Mouse (Mus musculus) midbrain, postnatal 0 days (tissue): ENCODE measurements around the gene Ccpg1os. TPM values are rescaled to one million over a fixed set of nuclear protein-coding genes. Genes with fewer than 3 reads are reported as not detected.

ENCODE experiments used
- ATAC-seq: fragments of 200-750 bp; cut with Nextera tagmentation; 2 replicates; pipeline ENCODE4 v1.8.0; 2017; ENCODE audit warnings: moderate number of reproducible peaks, mild to moderate bottlenecking, moderate TSS enrichment, moderate library complexity; ENCODE audit not compliant: low FRiP score
- DNase-seq: peaks from one replicate; pipeline ENCODE4 v3.0.0-alpha.2; 2015; ENCODE audit warnings: low spot score
- H3K27ac ChIP-seq: fragments of 300-500 bp; sonication (generic); 2 replicates; pipeline ENCODE4 v1.5.1; 2014; ENCODE audit warnings: low read depth, mild to moderate bottlenecking, low read length, mixed read lengths
- H3K27me3 ChIP-seq: fragments of 300-500 bp; sonication (generic); 2 replicates; pipeline ENCODE4 v1.6.1; 2014; ENCODE audit warnings: low read length, control low read depth, mixed read lengths; ENCODE audit not compliant: insufficient read depth
- H3K36me3 ChIP-seq: fragments of 300-500 bp; sonication (generic); 2 replicates; pipeline ENCODE4 v1.6.1; 2014; ENCODE audit warnings: low read length, control low read depth, mixed read lengths; ENCODE audit not compliant: insufficient read depth
- H3K4me1 ChIP-seq: fragments of 300-500 bp; sonication (generic); 2 replicates; pipeline ENCODE4 v1.6.1; 2014; ENCODE audit warnings: mild to moderate bottlenecking, control low read depth, antibody characterized with exemption, low read length, mixed read lengths; ENCODE audit not compliant: insufficient read depth
- H3K4me2 ChIP-seq: fragments of 300-500 bp; sonication (generic); 2 replicates; pipeline ENCODE4 v1.6.1; 2014; ENCODE audit warnings: low read depth, mild to moderate bottlenecking, low read length, mixed read lengths; ENCODE audit not compliant: poor library complexity, severe bottlenecking
- H3K4me3 ChIP-seq: fragments of 300-500 bp; sonication (generic); 2 replicates; pipeline ENCODE4 v1.5.1; 2014; ENCODE audit warnings: low read depth, mild to moderate bottlenecking, low read length, moderate library complexity
- H3K9ac ChIP-seq: fragments of 300-500 bp; sonication (generic); replicated peaks from 2 replicates; pipeline ENCODE4 v1.6.1; 2014; ENCODE audit warnings: mild to moderate bottlenecking, low read length, moderate library complexity, mixed read lengths; ENCODE audit not compliant: poor library complexity, severe bottlenecking
- H3K9me3 ChIP-seq: fragments of 300-500 bp; sonication (generic); 2 replicates; pipeline ENCODE4 v1.6.1; 2016; ENCODE audit warnings: low read length, control low read depth
- CTCF ChIP-seq: IDR thresholded peaks from 2 replicates; pipeline ENCODE4 v1.5.1; 2016; ENCODE audit warnings: antibody characterized with exemption, mild to moderate bottlenecking
- WGBS: fragments of 180-500 bp; shearing (Covaris S2); extraction: QIAGEN DNeasy Blood & Tissue Kit; methylation state at CpG from one replicate; pipeline ENCODE4 v1.1.7; 2014; 5-methylcytosine and 5-hydroxymethylcytosine counted together
- microRNA-seq: library from miRNA; unstranded; fragments of <30 nt; microRNA quantifications from one replicate; pipeline ENCODE4, GENCODE M21; 2016; ENCODE audit warnings: borderline number of aligned reads
- polyA plus RNA-seq: library from polyadenylated mRNA; unstranded; fragments of >200 nt; fragmentation: Nextera tagmentation; extraction: Ambion mirVana; gene quantifications from 2 replicates; pipeline ENCODE4 v1.2.1, GENCODE M21; 2015
- total RNA-seq: library from RNA; depleted of rRNA; stranded (reverse); fragments of >200 nt; gene quantifications from 2 replicates; pipeline ENCODE4 v1.2.3, GENCODE M21; 2014; rRNA removed

Ccpg1os gene
- total and polyA plus RNA-seq, 2 experiments from 2014 or later: 13.4 to 20.3 TPM

DNA sequence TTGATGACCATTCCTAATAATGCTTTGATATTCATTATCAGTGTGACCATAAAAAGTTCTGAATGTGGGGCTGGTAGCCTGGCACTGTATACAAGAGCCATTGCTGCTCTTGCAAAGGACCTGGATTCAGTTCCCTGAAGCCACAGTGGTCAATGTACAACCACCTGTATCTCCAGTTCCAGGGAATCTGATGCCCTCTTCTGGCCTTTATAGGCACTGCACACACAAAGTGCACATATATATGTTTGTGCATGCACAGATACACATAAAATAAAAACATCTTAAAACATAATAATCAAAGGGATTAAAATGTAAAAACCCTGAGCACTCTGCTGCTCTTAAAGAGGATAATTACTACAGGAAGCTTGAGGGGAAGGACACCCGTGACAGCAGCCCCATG, 38.2 kb downstream of the Ccpg1os start:
- H3K4me1 ChIP-seq: no peaks in the 10 kb centered on the region
- ATAC-seq (no peak), DNase-seq (no peak)
- no peak overlapping the region for H3K4me3 ChIP-seq
- peak; percentile 38 for TF ChIP-seq CTCF
- no peak overlapping the region for H3K4me2 ChIP-seq
- WGBS: 93% methylated on average over 1 of the region's 1 CpGs
- no peak overlapping the region for H3K27ac ChIP-seq
- H3K9ac ChIP-seq: no peak overlapping the region
- H3K9me3 ChIP-seq: no peaks in the 10 kb centered on the region
- peaks cover 11% of the 10 kb centered on the region for H3K36me3 ChIP-seq
- no peaks in the 10 kb centered on the region for H3K27me3 ChIP-seq

DNA sequence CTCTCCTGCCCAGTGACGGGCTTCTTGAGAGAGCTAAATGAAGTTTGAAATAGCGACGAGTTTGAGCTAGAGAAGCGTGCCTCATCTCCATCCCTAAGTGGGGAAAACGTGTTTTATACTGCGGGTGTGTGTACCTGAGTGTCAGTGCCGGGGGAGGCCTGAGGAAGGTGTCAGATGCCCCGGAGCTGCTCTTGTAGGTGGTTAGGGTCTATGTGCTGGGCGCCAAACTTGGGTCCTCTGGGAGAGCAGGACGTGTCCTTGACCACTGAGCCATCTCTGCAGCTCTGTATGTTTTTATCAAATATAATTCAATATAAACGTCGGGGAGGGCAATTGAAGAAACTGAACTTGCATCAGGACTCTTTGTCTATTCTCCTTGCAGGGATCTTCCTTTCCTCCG, 40.9 kb downstream of the Ccpg1os start:
- no peak for ATAC-seq
- no peak for TF ChIP-seq CTCF
- no peak for DNase-seq
- peaks cover 11% of the 10 kb centered on the region for H3K36me3 ChIP-seq
- H3K27ac ChIP-seq: no peak overlapping the region
- WGBS: 93% methylated on average over 13 of the region's 13 CpGs
- no peaks in the 10 kb centered on the region for H3K27me3 ChIP-seq
- H3K4me1 ChIP-seq: no peaks in the 10 kb centered on the region
- no peak overlapping the region for H3K9ac ChIP-seq
- no peak overlapping the region for H3K4me3 ChIP-seq
- no peaks in the 10 kb centered on the region for H3K9me3 ChIP-seq
- H3K4me2 ChIP-seq: no peak overlapping the region

DNA sequence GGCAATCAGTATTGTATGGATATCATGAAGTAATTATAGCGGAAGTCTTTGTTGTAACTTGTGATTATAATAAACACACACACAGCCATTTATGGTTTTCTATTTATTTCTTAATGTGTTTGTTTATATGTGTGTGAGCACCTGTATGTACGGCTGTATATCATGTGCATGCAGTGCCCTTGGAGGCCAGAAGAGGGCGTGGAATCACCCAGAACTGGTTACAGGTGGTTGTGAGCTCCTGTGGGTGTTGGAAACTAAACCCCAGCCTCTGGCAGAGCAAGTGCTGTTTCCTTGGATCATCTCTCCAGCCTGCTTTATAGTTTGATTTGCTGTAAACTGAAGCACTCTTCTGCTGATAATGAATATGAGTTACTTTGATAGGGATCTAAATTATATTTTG, 41.8 kb downstream of the Ccpg1os start:
- Histone ChIP-seq H3K36me3 (peaks cover 11% of the 10 kb centered on the region), H3K27ac (no peak overlapping the region), H3K9me3 (no peaks in the 10 kb centered on the region), H3K4me3 (no peak overlapping the region), H3K9ac (no peak overlapping the region), H3K4me2 (no peak overlapping the region), H3K4me1 (no peaks in the 10 kb centered on the region), H3K27me3 (no peaks in the 10 kb centered on the region)
- peak; percentile 49 for TF ChIP-seq CTCF
- DNase-seq (no peak), ATAC-seq (no peak)
- 62% methylated on average over 3 of the region's 3 CpGs for WGBS

DNA sequence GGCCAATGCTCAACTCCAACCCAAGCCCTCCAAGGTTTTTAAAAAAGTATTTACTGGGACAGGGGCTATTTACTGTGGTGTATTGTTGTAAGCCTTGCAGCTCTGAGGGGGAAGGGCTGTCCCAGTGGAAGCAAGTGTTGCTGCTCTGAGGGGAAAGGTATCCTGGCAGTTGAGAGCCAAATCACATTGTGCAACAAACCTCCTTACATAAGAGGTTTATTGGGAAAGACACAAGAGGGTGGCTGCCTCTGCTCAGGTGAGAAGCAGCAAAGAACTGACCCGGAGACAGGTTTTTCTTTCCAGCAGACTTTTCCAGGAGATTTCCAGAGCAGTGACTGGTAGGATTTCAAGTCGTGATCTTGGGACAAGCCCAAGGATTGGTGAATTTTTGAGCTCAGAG, 48.9 kb downstream of the Ccpg1os start:
- no peak for TF ChIP-seq CTCF
- ATAC-seq: no peak
- H3K36me3 ChIP-seq: no peaks in the 10 kb centered on the region

DNA sequence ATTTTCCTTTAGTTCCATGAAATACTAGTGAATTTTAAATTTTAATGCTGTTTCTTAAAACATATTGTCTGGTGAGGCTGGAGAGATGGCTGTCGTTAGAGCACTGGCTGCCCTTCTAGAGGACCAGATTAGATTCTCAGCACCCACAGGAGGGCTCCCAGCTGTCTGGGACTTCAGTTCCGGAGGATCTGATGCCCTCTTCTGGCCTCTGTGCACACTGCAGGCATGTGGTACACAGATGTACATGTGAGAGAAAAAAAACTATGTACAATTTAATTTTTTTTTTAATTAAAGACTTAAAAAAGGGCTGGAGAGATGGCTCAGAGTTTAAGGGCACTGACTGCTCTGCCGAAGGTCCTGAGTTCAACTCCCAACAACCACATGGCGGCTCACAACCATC, 49.9 kb downstream of the Ccpg1os start:
- Histone ChIP-seq H3K27me3 (no peaks in the 10 kb centered on the region), H3K4me1 (no peaks in the 10 kb centered on the region), H3K9me3 (no peaks in the 10 kb centered on the region), H3K4me2 (no peak overlapping the region), H3K36me3 (no peaks in the 10 kb centered on the region), H3K9ac (no peak overlapping the region), H3K27ac (no peak overlapping the region), H3K4me3 (no peak overlapping the region)
- WGBS: 89% methylated on average over 4 of the region's 4 CpGs
- TF ChIP-seq CTCF: 0 out of 2 replicates have a peak, but pooled peaks have one; percentile 18
- no peak for ATAC-seq
- DNase-seq: no peak

More for the DNA sequence above, 48.9 kb downstream of the Ccpg1os start:
- Histone ChIP-seq H3K4me1 (no peaks in the 10 kb centered on the region), H3K27ac (no peak overlapping the region), H3K4me2 (no peak overlapping the region), H3K9me3 (no peaks in the 10 kb centered on the region), H3K27me3 (no peaks in the 10 kb centered on the region), H3K4me3 (no peak overlapping the region), H3K9ac (no peak overlapping the region)
- 72% methylated on average over 2 of the region's 2 CpGs for WGBS
- no peak for DNase-seq

DNA sequence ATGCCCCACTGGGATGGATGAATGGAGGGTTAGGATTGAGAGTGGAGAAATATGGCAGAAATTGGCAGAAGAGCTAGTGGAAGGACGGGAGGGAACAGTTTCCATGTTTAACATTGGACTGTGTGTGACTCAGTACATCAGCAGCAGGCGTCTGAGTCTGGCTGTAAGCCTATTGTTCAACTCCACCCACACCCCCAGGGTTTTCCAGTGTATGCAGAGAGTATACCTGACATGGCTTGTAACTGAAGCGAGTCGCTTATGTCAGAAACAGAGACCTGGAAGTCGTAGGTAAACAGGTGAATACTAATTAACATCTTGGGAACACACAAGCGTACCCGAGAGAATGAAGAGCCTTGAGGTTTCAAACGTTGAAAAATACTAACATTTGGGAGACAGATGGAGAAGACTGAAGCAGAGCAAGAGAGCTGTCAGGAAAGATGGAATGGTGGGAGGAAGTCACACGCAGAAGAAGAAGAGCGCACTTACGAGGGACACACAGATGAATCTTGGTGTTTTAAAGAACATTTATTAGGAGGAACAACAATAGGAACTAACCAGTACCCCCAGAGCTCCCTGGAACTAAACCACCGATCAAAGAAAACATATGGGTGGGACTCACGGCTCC, 53.9 kb downstream of the Ccpg1os start:
- no peak overlapping the region for H3K27ac ChIP-seq
- no peak for ATAC-seq
- peaks cover 6% of the 10 kb centered on the region for H3K4me1 ChIP-seq
- no peak for DNase-seq
- no peak overlapping the region for H3K4me3 ChIP-seq
- H3K27me3 ChIP-seq: no peaks in the 10 kb centered on the region
- no peaks in the 10 kb centered on the region for H3K36me3 ChIP-seq
- no peak for TF ChIP-seq CTCF
- H3K4me2 ChIP-seq: no peak overlapping the region
- no peaks in the 10 kb centered on the region for H3K9me3 ChIP-seq
- no peak overlapping the region for H3K9ac ChIP-seq
- WGBS: 85% methylated on average over 13 of the region's 13 CpGs

Small RNAs within 50 kb of the gene (microRNA-seq; reads per million reads assigned to microRNA genes)
- not detected for gene Gm27353

Other genes starting within 250 kb of the Ccpg1os start
- 0.66 and 0.93 TPM in 2 replicates for gene Prtg, start 178.5 kb downstream of the Ccpg1os start, total RNA-seq
- 0.25 and 0.32 TPM in 2 replicates for gene Prtg, start 178.5 kb downstream of the Ccpg1os start, polyA plus RNA-seq
- 40.1 and 45.9 TPM in 2 replicates for gene Pygo1, start 59.7 kb downstream of the Ccpg1os start, total RNA-seq
- gene Pygo1, start 59.7 kb downstream of the Ccpg1os start, polyA plus RNA-seq: 8.3 and 9.3 TPM in 2 replicates
- 1.8 and 3.0 TPM in 2 replicates for gene Dyx1c1, start 26.6 kb downstream of the Ccpg1os start, total RNA-seq
- gene Dyx1c1, start 26.6 kb downstream of the Ccpg1os start, polyA plus RNA-seq: 2.7 TPM in 2 replicates
- 0.28 TPM in 1 of 2 replicates, not detected in the other for gene Gm44503, start 26.5 kb downstream of the Ccpg1os start, total RNA-seq
- gene Gm44503, start 26.5 kb downstream of the Ccpg1os start, polyA plus RNA-seq: not detected in 2 replicates
- gene Ccpg1, start within 50 bp of the Ccpg1os start, total RNA-seq: 19.3 and 30.4 TPM in 2 replicates
- gene Ccpg1, start within 50 bp of the Ccpg1os start, polyA plus RNA-seq: 38.1 and 39.9 TPM in 2 replicates
- gene Pigb, start 55.0 kb upstream of the Ccpg1os start, total RNA-seq: 8.4 and 19.4 TPM in 2 replicates
- gene Pigb, start 55.0 kb upstream of the Ccpg1os start, polyA plus RNA-seq: 12.2 and 13.0 TPM in 2 replicates
- gene Rab27a, start 59.5 kb upstream of the Ccpg1os start, total RNA-seq: 5.3 and 6.4 TPM in 2 replicates
- 2.7 and 4.0 TPM in 2 replicates for gene Rab27a, start 59.5 kb upstream of the Ccpg1os start, polyA plus RNA-seq
- gene Khdc3, start 116.5 kb upstream of the Ccpg1os start, total RNA-seq: 0.93 TPM in 1 of 2 replicates, not detected in the other
- 0.25 and 0.27 TPM in 2 replicates for gene Khdc3, start 116.5 kb upstream of the Ccpg1os start, polyA plus RNA-seq
- not detected in 2 replicates for gene Gm20509, start 117.1 kb upstream of the Ccpg1os start, total RNA-seq
- 0.22 and 0.27 TPM in 2 replicates for gene Gm20509, start 117.1 kb upstream of the Ccpg1os start, polyA plus RNA-seq
- gene Rsl24d1, start 128.0 kb upstream of the Ccpg1os start, total RNA-seq: 49.5 and 78.1 TPM in 2 replicates
- gene Rsl24d1, start 128.0 kb upstream of the Ccpg1os start, polyA plus RNA-seq: 101 and 110 TPM in 2 replicates